Comparison of ENCODE assay signal across 22 mouse cellular contexts in genomic region chr4:140793795-140794194, GRCm38 (mm10). TPM values are rescaled to one million over a fixed set of nuclear protein-coding genes. Genes with fewer than 3 reads are reported as not detected.
DNase-seq lines count a peak whose midpoint lies in the region; ATAC-seq and TF ChIP-seq lines count a peak whose summit lies in the region.
"Had no signal": no experiment of that assay in that cellular context is flagged by ENCODE, and none has a peak within 500 bp of the region (broad histone marks: within the 10 kb centered on the region; RNA-seq: fewer than 3 reads in every experiment).

No protein-coding gene starts in this region.

- TF ChIP-seq EP300 in ES-Bruce4 (IDR thresholded peaks at IDR 0.05; ENCODE audit: insufficient read depth, low read depth, low read length), result no peak

- H3K27me3 ChIP-seq in intestine, postnatal 0 days (replicated peaks; ENCODE audit: control insufficient read depth, insufficient read depth, low read length), result no peaks in the 10 kb centered on the region
- no peaks in the 10 kb centered on the region for H3K27me3 ChIP-seq in intestine, embryonic 16.5 days (replicated peaks; ENCODE audit: control insufficient read depth, insufficient read depth, low read length)
- no peaks in the 10 kb centered on the region for H3K27me3 ChIP-seq in midbrain, embryonic 10.5 days (ENCODE audit: low read depth, poor library complexity, severe bottlenecking)
- no peaks in the 10 kb centered on the region for H3K27me3 ChIP-seq in midbrain, embryonic 16.5 days (ENCODE audit: control insufficient read depth, insufficient read depth, low read depth, low read length)
- no peaks in the 10 kb centered on the region for H3K27me3 ChIP-seq in ES-Bruce4 (ENCODE audit: control insufficient read depth, insufficient read depth, low read length, poor library complexity, severe bottlenecking)
- no peaks in the 10 kb centered on the region for H3K27me3 ChIP-seq in neural tube, embryonic 15.5 days (replicated peaks)
- H3K27me3 ChIP-seq: kidney, embryonic 15.5 days had no signal

- no peak overlapping the region for H3K4me2 ChIP-seq in intestine, postnatal 0 days (replicated peaks; ENCODE audit: low read depth)
- H3K4me2 ChIP-seq in intestine, embryonic 16.5 days (ENCODE audit: low read depth, low read length), result no peak overlapping the region
- no peak overlapping the region for H3K4me2 ChIP-seq in midbrain, embryonic 16.5 days (ENCODE audit: low read length)
- no peak overlapping the region for H3K4me2 ChIP-seq in neural tube, embryonic 15.5 days
- H3K4me2 ChIP-seq: kidney, embryonic 15.5 days had no signal

- H3K27ac ChIP-seq in intestine, postnatal 0 days (ENCODE audit: low read depth, low read length), result no peak overlapping the region
- no peak overlapping the region for H3K27ac ChIP-seq in intestine, embryonic 16.5 days (ENCODE audit: low read length)
- H3K27ac ChIP-seq in midbrain, embryonic 10.5 days (replicated peaks), result peak overlapping the region; percentile 33; the same call in 1 of the 2 replicates
- H3K27ac ChIP-seq in midbrain, embryonic 16.5 days (ENCODE audit: low read length), result no peak overlapping the region
- H3K27ac ChIP-seq in ES-Bruce4 (ENCODE audit: insufficient read depth, low read length), result no peak overlapping the region
- H3K27ac ChIP-seq in bone marrow, adult 2 months (ENCODE audit: control insufficient read depth, insufficient read depth, low read depth, low read length, poor library complexity), result no peak overlapping the region
- H3K27ac ChIP-seq in neural tube, embryonic 15.5 days (replicated peaks), result no peak overlapping the region
- H3K27ac ChIP-seq: kidney, embryonic 15.5 days had no signal

- no peak for DNase-seq in midbrain, embryonic 10.5 days (ENCODE audit: low spot score)
- DNase-seq in adrenal gland, adult 8-10 months, result no peak
- DNase-seq: cerebellum, adult 8-10 months; embryo, embryonic 11 days; heart, adult 18-20 months; heart, postnatal 14 days; lung, postnatal 4 days had no signal

- H3K9me3 ChIP-seq in intestine, postnatal 0 days (ENCODE audit: control insufficient read depth), result no peaks in the 10 kb centered on the region
- no peaks in the 10 kb centered on the region for H3K9me3 ChIP-seq in intestine, embryonic 16.5 days (ENCODE audit: control insufficient read depth, low read length)
- H3K9me3 ChIP-seq in midbrain, embryonic 10.5 days (replicated peaks), result no peaks in the 10 kb centered on the region
- H3K9me3 ChIP-seq in midbrain, embryonic 16.5 days (replicated peaks; ENCODE audit: control insufficient read depth, low read length, poor library complexity, severe bottlenecking), result no peaks in the 10 kb centered on the region
- H3K9me3 ChIP-seq in ES-Bruce4 (replicated peaks; ENCODE audit: control insufficient read depth, insufficient read depth, low read length, poor library complexity, severe bottlenecking), result no peaks in the 10 kb centered on the region
- no peaks in the 10 kb centered on the region for H3K9me3 ChIP-seq in neural tube, embryonic 15.5 days (replicated peaks)
- H3K9me3 ChIP-seq: kidney, embryonic 15.5 days had no signal

- no peak for TF ChIP-seq POLR2A in ES-Bruce4 (IDR thresholded peaks at IDR 0.05; ENCODE audit: insufficient read depth, low read length)
- TF ChIP-seq POLR2A in bone marrow, adult 2 months (IDR thresholded peaks at IDR 0.05; ENCODE audit: borderline replicate concordance, control insufficient read depth, low read depth, low read length), result no peak

- no peak overlapping the region for H3K4me3 ChIP-seq in intestine, postnatal 0 days (ENCODE audit: low read depth, low read length)
- no peak overlapping the region for H3K4me3 ChIP-seq in intestine, embryonic 16.5 days (ENCODE audit: low read length)
- no peak overlapping the region for H3K4me3 ChIP-seq in midbrain, embryonic 10.5 days
- no peak overlapping the region for H3K4me3 ChIP-seq in midbrain, embryonic 16.5 days (ENCODE audit: low read depth, low read length)
- H3K4me3 ChIP-seq in ES-Bruce4 (ENCODE audit: low read depth, low read length), result no peak overlapping the region
- H3K4me3 ChIP-seq in bone marrow, adult 2 months (replicated peaks; ENCODE audit: control insufficient read depth, low read depth, low read length), result no peak overlapping the region
- no peak overlapping the region for H3K4me3 ChIP-seq in neural tube, embryonic 15.5 days (replicated peaks)
- H3K4me3 ChIP-seq: kidney, embryonic 15.5 days had no signal

- no peak for ATAC-seq in intestine, postnatal 0 days
- no peak for ATAC-seq in intestine, embryonic 16.5 days
- no peak for ATAC-seq in midbrain, embryonic 16.5 days
- ATAC-seq in neural tube, embryonic 15.5 days (ENCODE audit: low FRiP score), result no peak
- ATAC-seq: forebrain, embryonic 14.5 days; inflammation-experienced regulatory T-cells, adult 6 months had no signal

- no peaks in the 10 kb centered on the region for H3K36me3 ChIP-seq in intestine, postnatal 0 days (ENCODE audit: control insufficient read depth, insufficient read depth)
- no peaks in the 10 kb centered on the region for H3K36me3 ChIP-seq in intestine, embryonic 16.5 days (ENCODE audit: control insufficient read depth, insufficient read depth, low read length)
- no peaks in the 10 kb centered on the region for H3K36me3 ChIP-seq in midbrain, embryonic 10.5 days
- H3K36me3 ChIP-seq in midbrain, embryonic 16.5 days (ENCODE audit: control insufficient read depth, insufficient read depth, low read length), result no peaks in the 10 kb centered on the region
- H3K36me3 ChIP-seq in ES-Bruce4 (ENCODE audit: control insufficient read depth, insufficient read depth, low read length, poor library complexity, severe bottlenecking), result no peaks in the 10 kb centered on the region
- H3K36me3 ChIP-seq in neural tube, embryonic 15.5 days, result no peaks in the 10 kb centered on the region
- H3K36me3 ChIP-seq: kidney, embryonic 15.5 days had no signal

- 73% methylated on average over 9 of the region's 9 CpGs for WGBS in intestine, postnatal 0 days
- 69% methylated on average over 9 of the region's 9 CpGs for WGBS in intestine, embryonic 16.5 days
- WGBS in midbrain, embryonic 10.5 days, result 56% methylated on average over 9 of the region's 9 CpGs
- WGBS in midbrain, embryonic 16.5 days, result 45% methylated on average over 9 of the region's 9 CpGs
- 78% methylated on average over 9 of the region's 9 CpGs for WGBS in bone marrow, adult 2 months
- WGBS in neural tube, embryonic 15.5 days, result 38% methylated on average over 9 of the region's 9 CpGs

- no peaks in the 10 kb centered on the region; the same call in 1 of the 2 replicates for H3K4me1 ChIP-seq in intestine, postnatal 0 days (replicated peaks; ENCODE audit: control insufficient read depth, insufficient read depth, low read length)
- H3K4me1 ChIP-seq in intestine, embryonic 16.5 days (ENCODE audit: control insufficient read depth, insufficient read depth, low read length), result peaks cover 8% of the 10 kb centered on the region; the same call in 1 of the 2 replicates
- H3K4me1 ChIP-seq in midbrain, embryonic 10.5 days, result no peaks in the 10 kb centered on the region; the same call in 1 of the 2 replicates
- no peaks in the 10 kb centered on the region for H3K4me1 ChIP-seq in midbrain, embryonic 16.5 days (ENCODE audit: control insufficient read depth, insufficient read depth, low read length)
- H3K4me1 ChIP-seq in ES-Bruce4 (ENCODE audit: control insufficient read depth, insufficient read depth, low read length), result no peaks in the 10 kb centered on the region
- H3K4me1 ChIP-seq in bone marrow, adult 2 months (ENCODE audit: control insufficient read depth, insufficient read depth, low read length), result peaks cover 2% of the 10 kb centered on the region
- no peaks in the 10 kb centered on the region for H3K4me1 ChIP-seq in neural tube, embryonic 15.5 days

- TF ChIP-seq CTCF in intestine, postnatal 0 days (IDR thresholded peaks at IDR 0.05; ENCODE audit: low read depth), result peak; percentile 68
- peak; percentile 59 for TF ChIP-seq CTCF in ES-Bruce4 (IDR thresholded peaks at IDR 0.05; ENCODE audit: low read depth, low read length)
- peak; percentile 62 for TF ChIP-seq CTCF in bone marrow, adult 2 months (IDR thresholded peaks at IDR 0.05; ENCODE audit: control insufficient read depth, insufficient read depth, low read length)

- no peak overlapping the region for H3K9ac ChIP-seq in intestine, postnatal 0 days (ENCODE audit: low read depth, low read length)
- no peak overlapping the region for H3K9ac ChIP-seq in intestine, embryonic 16.5 days (ENCODE audit: low read depth, low read length)
- no peak overlapping the region for H3K9ac ChIP-seq in midbrain, embryonic 16.5 days (ENCODE audit: low read depth, low read length)
- H3K9ac ChIP-seq in ES-Bruce4 (ENCODE audit: low read depth, poor library complexity, severe bottlenecking), result no peak overlapping the region
- no peak overlapping the region for H3K9ac ChIP-seq in neural tube, embryonic 15.5 days (replicated peaks)
- H3K9ac ChIP-seq: kidney, embryonic 15.5 days had no signal

RNA-seq across cellular contexts. Expression of gene Padi3, which starts 16.7 kb away (rescaled TPM):
- polyA plus RNA-seq in intestine, postnatal 0 days (2015; fragmentation: Nextera tagmentation; extraction: Ambion mirVana), result 0.83 and 0.85 TPM in 2 replicates
- polyA plus RNA-seq in intestine, embryonic 16.5 days (2015; fragmentation: Nextera tagmentation; extraction: Ambion mirVana), result 0.51 and 0.56 TPM in 2 replicates
- 0.10 and 0.15 TPM in 2 replicates for polyA plus RNA-seq in midbrain, embryonic 10.5 days (2016; fragmentation: Nextera tagmentation; extraction: Ambion mirVana)
- not detected in 2 replicates for polyA plus RNA-seq in midbrain, embryonic 16.5 days (2015; fragmentation: Nextera tagmentation; extraction: Ambion mirVana)
- polyA plus RNA-seq in ES-Bruce4 (2011; ENCODE audit: insufficient read depth, insufficient read length, low read depth, missing spikeins), result 2.8 and 3.1 TPM in 2 replicates
- polyA plus RNA-seq in bone marrow, adult 2 months (2011; ENCODE audit: insufficient read depth, insufficient read length, low replicate concordance, missing spikeins), result 1.1 TPM in 1 of 2 replicates, not detected in the other
- total RNA-seq in adrenal gland, adult 8-10 months (2022), result not detected
- polyA plus RNA-seq in neural tube, embryonic 15.5 days (2015; fragmentation: Nextera tagmentation; extraction: Ambion mirVana), result 0.22 TPM in 1 of 2 replicates, not detected in the other
- total RNA-seq: adrenal gland, adult 18-20 months; layer of hippocampus, adult 8-10 months; left cerebral cortex, adult 8-10 months had no signal
- polyA plus RNA-seq: forebrain, embryonic 14.5 days; inflammation-experienced regulatory T-cells, adult 6 months; neural tube, embryonic 14.5 days; stomach, embryonic 14.5 days had no signal

RNA-seq across cellular contexts. Expression of gene Padi4, which starts 19.8 kb away (rescaled TPM):
- 5.4 and 5.5 TPM in 2 replicates for polyA plus RNA-seq in intestine, postnatal 0 days (2015; fragmentation: Nextera tagmentation; extraction: Ambion mirVana)
- polyA plus RNA-seq in intestine, embryonic 16.5 days (2015; fragmentation: Nextera tagmentation; extraction: Ambion mirVana), result 4.4 and 5.9 TPM in 2 replicates
- 0.54 and 0.55 TPM in 2 replicates for polyA plus RNA-seq in midbrain, embryonic 10.5 days (2016; fragmentation: Nextera tagmentation; extraction: Ambion mirVana)
- 0.20 and 0.25 TPM in 2 replicates for polyA plus RNA-seq in midbrain, embryonic 16.5 days (2015; fragmentation: Nextera tagmentation; extraction: Ambion mirVana)
- 2.2 and 2.3 TPM in 2 replicates for polyA plus RNA-seq in ES-Bruce4 (2011; ENCODE audit: insufficient read depth, insufficient read length, low read depth, missing spikeins)
- polyA plus RNA-seq in bone marrow, adult 2 months (2011; ENCODE audit: insufficient read depth, insufficient read length, low replicate concordance, missing spikeins), result 15.2 and 60.1 TPM in 2 replicates
- 1 to 10 TPM in 1 of 4 experiments, under 1 TPM in 3; 0.27 to 1.1 (median 0.35) TPM for total RNA-seq in adrenal gland, adult 8-10 months (2022)
- 0.20 and 1.6 TPM in 2 replicates for polyA plus RNA-seq in neural tube, embryonic 15.5 days (2015; fragmentation: Nextera tagmentation; extraction: Ambion mirVana)
- polyA plus RNA-seq: forebrain, embryonic 14.5 days had no signal

RNA-seq across cellular contexts. Expression of gene Padi6, which starts 51.4 kb away (rescaled TPM):
- not detected in 2 replicates for polyA plus RNA-seq in intestine, postnatal 0 days (2015; fragmentation: Nextera tagmentation; extraction: Ambion mirVana)
- 0.07 TPM in 2 replicates for polyA plus RNA-seq in intestine, embryonic 16.5 days (2015; fragmentation: Nextera tagmentation; extraction: Ambion mirVana)
- 0.05 TPM in 1 of 2 replicates, not detected in the other for polyA plus RNA-seq in midbrain, embryonic 10.5 days (2016; fragmentation: Nextera tagmentation; extraction: Ambion mirVana)
- polyA plus RNA-seq in midbrain, embryonic 16.5 days (2015; fragmentation: Nextera tagmentation; extraction: Ambion mirVana), result not detected in 2 replicates
- 0.29 TPM in 1 of 2 replicates, not detected in the other for polyA plus RNA-seq in ES-Bruce4 (2011; ENCODE audit: insufficient read depth, insufficient read length, low read depth, missing spikeins)
- not detected in 2 replicates for polyA plus RNA-seq in bone marrow, adult 2 months (2011; ENCODE audit: insufficient read depth, insufficient read length, low replicate concordance, missing spikeins)
- not detected for total RNA-seq in adrenal gland, adult 8-10 months (2022)
- 0.65 TPM in 1 of 2 replicates, not detected in the other for polyA plus RNA-seq in neural tube, embryonic 15.5 days (2015; fragmentation: Nextera tagmentation; extraction: Ambion mirVana)
- total RNA-seq: adrenal gland, adult 18-20 months; heart, adult 18-20 months; heart, postnatal 14 days; layer of hippocampus, adult 8-10 months had no signal
- polyA plus RNA-seq: forebrain, embryonic 14.5 days; inflammation-experienced regulatory T-cells, adult 6 months; kidney, embryonic 15.5 days; limb, embryonic 14.5 days; stomach, embryonic 14.5 days had no signal

RNA-seq across cellular contexts. Expression of gene Padi1, which starts 51.8 kb away (rescaled TPM):
- 0.37 and 0.47 TPM in 2 replicates for polyA plus RNA-seq in intestine, postnatal 0 days (2015; fragmentation: Nextera tagmentation; extraction: Ambion mirVana)
- polyA plus RNA-seq in intestine, embryonic 16.5 days (2015; fragmentation: Nextera tagmentation; extraction: Ambion mirVana), result 0.28 and 0.43 TPM in 2 replicates
- polyA plus RNA-seq in midbrain, embryonic 10.5 days (2016; fragmentation: Nextera tagmentation; extraction: Ambion mirVana), result 0.04 and 0.06 TPM in 2 replicates
- 0.07 and 0.09 TPM in 2 replicates for polyA plus RNA-seq in midbrain, embryonic 16.5 days (2015; fragmentation: Nextera tagmentation; extraction: Ambion mirVana)
- polyA plus RNA-seq in ES-Bruce4 (2011; ENCODE audit: insufficient read depth, insufficient read length, low read depth, missing spikeins), result 0.29 and 0.43 TPM in 2 replicates
- not detected in 2 replicates for polyA plus RNA-seq in bone marrow, adult 2 months (2011; ENCODE audit: insufficient read depth, insufficient read length, low replicate concordance, missing spikeins)
- not detected for total RNA-seq in adrenal gland, adult 8-10 months (2022)
- 0.08 and 0.24 TPM in 2 replicates for polyA plus RNA-seq in neural tube, embryonic 15.5 days (2015; fragmentation: Nextera tagmentation; extraction: Ambion mirVana)
- total RNA-seq: adrenal gland, adult 18-20 months; heart, postnatal 14 days had no signal
- polyA plus RNA-seq: forebrain, embryonic 14.5 days; neural tube, embryonic 14.5 days had no signal
